In genomic region chr13:113615971-113616671, GRCm38 (mm10) we compare ENCODE assay signal across 8 mouse cellular contexts. TPM values are rescaled to one million over a fixed set of nuclear protein-coding genes. Genes with fewer than 3 reads are reported as not detected.
A peak's percentile ranks its signal among the peaks of the same experiment; 100 is the strongest.
DNase-seq lines count a peak whose midpoint lies in the region; ATAC-seq lines count a peak whose summit lies in the region.

No protein-coding gene starts in this region.

- H3K27ac ChIP-seq in heart, embryonic 15.5 days = peak overlapping the region; percentile 93
- H3K27ac ChIP-seq in neural tube, embryonic 14.5 days (ENCODE audit: low read depth, low read length) = no peak overlapping the region

- peak; percentile 94 for DNase-seq in heart, adult 11 months
- no peak for DNase-seq in heart, adult 9 months (ENCODE audit: low spot score in 2 of 2)
- DNase-seq in Muller cell, postnatal 12 days (ENCODE audit: inconsistent ontology term) = peak; percentile 39
- peak; percentile 71 to 74 for DNase-seq in kidney, postnatal 36 days
- no peak for DNase-seq in right cerebral cortex, postnatal 14 days

- no peaks in the 10 kb centered on the region for H3K27me3 ChIP-seq in heart, embryonic 15.5 days
- H3K27me3 ChIP-seq in neural tube, embryonic 14.5 days (ENCODE audit: control insufficient read depth, insufficient read depth, low read length) = peaks cover 2% of the 10 kb centered on the region; the same call in 1 of the 2 replicates

- 14% methylated on average over 8 of the region's 8 CpGs for WGBS in heart, embryonic 15.5 days
- WGBS in neural tube, embryonic 14.5 days = 14% methylated on average over 8 of the region's 8 CpGs

- peak overlapping the region; percentile 97 for H3K9ac ChIP-seq in heart, embryonic 15.5 days
- peak overlapping the region; percentile 90 for H3K9ac ChIP-seq in neural tube, embryonic 14.5 days (replicated peaks; ENCODE audit: low read depth, low read length)

- H3K4me2 ChIP-seq in heart, embryonic 15.5 days = peak overlapping the region; percentile 84
- peak overlapping the region; percentile 94 for H3K4me2 ChIP-seq in neural tube, embryonic 14.5 days (ENCODE audit: low read depth, low read length)

- H3K36me3 ChIP-seq in heart, embryonic 15.5 days = no peaks in the 10 kb centered on the region
- no peaks in the 10 kb centered on the region for H3K36me3 ChIP-seq in neural tube, embryonic 14.5 days (ENCODE audit: control insufficient read depth, insufficient read depth, low read length)

- H3K4me3 ChIP-seq in heart, embryonic 15.5 days = peak overlapping the region; percentile 91
- H3K4me3 ChIP-seq in neural tube, embryonic 14.5 days (ENCODE audit: low read depth, low read length) = peak overlapping the region; percentile 98

- H3K9me3 ChIP-seq in heart, embryonic 15.5 days (replicated peaks) = no peaks in the 10 kb centered on the region
- H3K9me3 ChIP-seq in neural tube, embryonic 14.5 days (ENCODE audit: control insufficient read depth, low read length) = no peaks in the 10 kb centered on the region

- peaks cover 62% of the 10 kb centered on the region for H3K4me1 ChIP-seq in heart, embryonic 15.5 days (replicated peaks)
- H3K4me1 ChIP-seq in neural tube, embryonic 14.5 days (ENCODE audit: control insufficient read depth, insufficient read depth, low read length) = peaks cover 50% of the 10 kb centered on the region

- no peak for ATAC-seq in heart, embryonic 15.5 days (replicated peaks; ENCODE audit: insufficient number of reproducible peaks, insufficient read depth, low FRiP score, low read depth)
- ATAC-seq in neural tube, embryonic 14.5 days (ENCODE audit: low read depth) = no peak
- no peak for ATAC-seq in cerebellum, adult (ENCODE audit: insufficient number of reproducible peaks, low FRiP score, low TSS enrichment)

RNA-seq across cellular contexts. Expression of gene Snx18, which starts 2.2 kb away (rescaled TPM):
- 14.2 and 17.6 TPM in 2 replicates for polyA plus RNA-seq in heart, embryonic 15.5 days (2015; fragmentation: Nextera tagmentation; extraction: Ambion mirVana)
- polyA plus RNA-seq in neural tube, embryonic 14.5 days (2014; fragmentation: Nextera tagmentation; extraction: Ambion mirVana) = 10.9 and 17.1 TPM in 2 replicates

RNA-seq across cellular contexts. Expression of gene Hspb3, which starts 47.4 kb away (rescaled TPM):
- 39.1 and 52.7 TPM in 2 replicates for polyA plus RNA-seq in heart, embryonic 15.5 days (2015; fragmentation: Nextera tagmentation; extraction: Ambion mirVana)
- 0.36 TPM in 2 replicates for polyA plus RNA-seq in neural tube, embryonic 14.5 days (2014; fragmentation: Nextera tagmentation; extraction: Ambion mirVana)

Comparison
In these comparisons a context has a peak if more than half of its experiments do, and no peak if none do; other contexts are left out.
1. DNase-seq: peak in heart, adult 11 months (single experiment), Muller cell, postnatal 12 days (single experiment) and kidney, postnatal 36 days (2 of 2); none in heart, adult 9 months (0 of 2) and right cerebral cortex, postnatal 14 days (single experiment).
2. RNA of gene Hspb3, which starts 47.4 kb away (polyA plus RNA-seq): 39.1 to 52.7 TPM in heart, embryonic 15.5 days; 0.36 TPM in neural tube, embryonic 14.5 days; every median in the first group is over 10 times any median in the second.